Mouse (Mus musculus) c-Kit-positive CD71-negative TER-119-negative erythroid progenitor cells, embryonic 14.5 days (primary cell): ENCODE results near the gene Socs3.

Experiments
- DNase-seq: peaks from one replicate; pipeline ENCODE4 v3.0.0-alpha.2; 2013; ENCODE audit warnings: low read depth

Socs3 gene

GRCm38 (mm10) chr11:117972656-117973558, 3.1 kb upstream of the Socs3 start:
- no peak for DNase-seq

GRCm38 (mm10) chr11:117971646-117972242, 1.9 kb upstream of the Socs3 start:
- no peak for DNase-seq

- DNase-seq, result no peak
Measured at GRCm38 (mm10) chr11:117971100-117971499, 1.3 kb upstream of the Socs3 start.

GRCm38 (mm10) chr11:117969100-117969944, 525 bp downstream of the Socs3 start:
- DNase-seq, result peak; percentile 85

GRCm38 (mm10) chr11:117968716-117969099, 1.1 kb downstream of the Socs3 start:
- no peak for DNase-seq

GRCm38 (mm10) chr11:117968016-117968671, 1.7 kb downstream of the Socs3 start:
- no peak for DNase-seq

- DNase-seq, result no peak
Measured at GRCm38 (mm10) chr11:117967249-117968015, 2.4 kb downstream of the Socs3 start.

GRCm38 (mm10) chr11:117966506-117967100, 3.2 kb downstream of the Socs3 start:
- no peak for DNase-seq

GRCm38 (mm10) chr11:117965561-117965981, 4.3 kb downstream of the Socs3 start:
- DNase-seq, result no peak

- no peak for DNase-seq
Measured at GRCm38 (mm10) chr11:117965052-117965451, 4.8 kb downstream of the Socs3 start.

GRCm38 (mm10) chr11:117964294-117964693, 5.6 kb downstream of the Socs3 start:
- no peak for DNase-seq

GRCm38 (mm10) chr11:117963872-117964271, 6.0 kb downstream of the Socs3 start:
- DNase-seq, result no peak

GRCm38 (mm10) chr11:117963091-117963793, 6.6 kb downstream of the Socs3 start:
- peak; percentile 89 for DNase-seq

- no peak for DNase-seq
Measured at GRCm38 (mm10) chr11:117962228-117963067, 7.4 kb downstream of the Socs3 start.

- no peak for DNase-seq
Measured at GRCm38 (mm10) chr11:117960601-117961000, 9.2 kb downstream of the Socs3 start.

GRCm38 (mm10) chr11:117959741-117960381, 10.0 kb downstream of the Socs3 start:
- no peak for DNase-seq

GRCm38 (mm10) chr11:117959166-117959565, 10.7 kb downstream of the Socs3 start:
- no peak for DNase-seq

GRCm38 (mm10) chr11:117958197-117958596, 11.7 kb downstream of the Socs3 start:
- DNase-seq, result no peak

- DNase-seq, result no peak
Measured at GRCm38 (mm10) chr11:117955621-117956020, 14.2 kb downstream of the Socs3 start.
